Mouse (Mus musculus): ENCODE results near the gene Bcar3. TPM values are rescaled to one million over a fixed set of nuclear protein-coding genes. Genes with fewer than 3 reads are reported as not detected.

Gene Bcar3
- total RNA-seq, 2 experiments from 2014 or later: 4.7 to 7.0 TPM

DNA sequence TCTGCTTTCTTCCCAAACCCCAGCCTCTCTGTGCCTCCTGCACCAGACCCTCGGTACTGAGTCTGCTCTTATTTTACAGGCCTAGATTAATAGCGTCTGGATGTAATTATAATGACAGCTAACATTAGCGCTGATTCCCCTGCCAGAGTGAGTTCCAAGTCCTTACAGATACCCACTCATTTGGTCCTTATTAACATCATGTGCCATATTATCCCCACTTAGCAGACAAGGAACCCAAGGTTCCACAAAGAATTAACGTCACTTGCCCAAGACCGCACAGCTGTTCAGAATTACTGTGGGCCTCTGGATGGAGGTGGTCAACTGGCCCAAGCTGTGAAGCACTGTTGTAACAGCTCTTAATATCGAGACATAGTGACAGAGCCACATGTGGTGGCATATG is 205.7 kb downstream of the Bcar3 start:
- intact Hi-C loops (cut with DNase I): no loop called here
- no peak for DNase-seq

DNA sequence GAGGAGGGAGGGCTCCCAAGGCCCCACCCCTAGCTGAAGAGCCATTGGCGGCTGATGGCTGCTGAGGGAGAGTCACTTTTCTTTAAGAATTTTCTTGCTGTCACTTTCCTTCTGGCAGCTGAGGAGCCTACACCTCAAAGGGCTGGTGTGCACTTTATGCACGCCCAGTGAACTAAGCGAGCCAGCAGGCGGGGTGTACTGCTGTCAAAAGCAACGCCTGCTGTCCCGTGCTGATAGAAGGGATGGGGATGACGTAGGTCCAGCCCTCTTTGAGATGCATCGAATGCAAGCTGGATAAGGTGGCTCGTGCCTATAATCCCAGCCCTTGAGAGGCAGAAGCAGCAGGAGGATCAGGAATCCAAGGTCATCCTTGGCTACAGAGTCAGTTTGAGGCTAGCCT is 207.0 kb downstream of the Bcar3 start:
- no peak for DNase-seq
- intact Hi-C loops (cut with DNase I): no loop called here

DNA sequence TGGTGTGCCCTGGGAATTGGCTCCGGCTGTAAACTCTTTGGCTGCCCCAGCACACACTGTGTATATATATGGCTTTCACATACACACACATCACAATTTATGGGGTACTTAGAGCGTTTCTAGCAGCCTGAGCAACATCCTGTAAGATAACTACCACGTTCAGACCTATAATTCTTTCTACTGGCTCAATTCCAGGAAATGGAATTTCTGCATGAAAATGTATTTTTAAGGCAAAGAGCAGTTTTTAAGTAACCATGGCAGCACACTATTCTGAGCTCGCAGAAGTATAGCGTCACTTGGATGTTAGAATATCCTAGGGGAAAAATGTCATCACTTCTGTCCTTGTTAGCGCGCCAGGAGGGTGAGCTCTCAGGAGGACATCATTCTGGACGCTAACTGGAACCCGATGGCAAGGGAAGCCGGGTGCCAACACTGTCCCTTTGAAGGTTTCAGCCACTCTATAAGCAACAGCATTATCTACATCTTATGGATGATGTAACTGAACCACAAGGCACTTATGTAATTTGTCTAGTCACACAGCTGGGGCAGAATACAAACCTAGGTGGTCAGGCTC is 212.5 kb downstream of the Bcar3 start:
- DNase-seq: no peak

DNA sequence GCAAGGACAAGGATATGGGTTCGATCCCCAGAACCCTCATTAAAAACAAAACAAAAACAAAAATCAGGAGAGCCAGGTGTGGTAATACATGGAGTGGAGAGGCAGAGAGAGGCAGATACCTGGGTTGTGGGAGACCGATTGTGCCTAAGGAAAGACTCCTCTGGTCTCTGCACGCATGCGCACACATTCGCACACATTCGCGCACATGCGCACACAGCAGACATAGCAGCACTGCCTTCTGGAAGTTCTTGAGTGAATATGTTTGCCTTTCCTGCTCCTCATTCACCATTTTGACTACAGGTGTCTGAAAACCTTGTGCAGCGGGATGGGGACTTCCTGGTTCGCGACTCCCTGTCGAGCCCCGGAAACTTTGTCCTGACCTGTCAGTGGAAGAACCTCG is 213.9 kb downstream of the Bcar3 start:
- no peak for DNase-seq
- intact Hi-C loops (cut with DNase I): no loop called here

More for the DNA sequence above, 212.5 kb downstream of the Bcar3 start:
- intact Hi-C loops (cut with DNase I): no loop called here

DNA sequence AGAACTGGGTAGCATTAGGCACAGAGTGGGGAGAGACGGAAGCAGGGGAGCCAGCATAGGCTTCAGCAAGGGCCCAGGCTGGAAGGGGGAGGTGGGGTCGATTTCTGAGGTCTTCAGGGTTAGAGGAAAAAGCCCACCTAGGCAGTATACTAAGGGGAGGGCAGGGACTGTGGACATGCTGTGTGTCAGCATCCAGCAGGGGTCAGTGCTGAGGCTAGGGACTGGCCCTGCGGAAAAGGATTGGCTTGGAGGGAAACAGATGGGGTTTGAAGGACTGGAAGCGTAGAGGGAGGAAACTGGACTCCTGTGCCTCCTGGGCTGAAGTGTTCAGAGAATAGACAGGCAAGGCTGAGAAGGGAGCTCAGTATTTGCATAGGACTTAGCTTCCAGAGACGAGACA is 215.1 kb downstream of the Bcar3 start:
- intact Hi-C loops (cut with DNase I): no loop called here
- peak; percentile 73 for DNase-seq

DNA sequence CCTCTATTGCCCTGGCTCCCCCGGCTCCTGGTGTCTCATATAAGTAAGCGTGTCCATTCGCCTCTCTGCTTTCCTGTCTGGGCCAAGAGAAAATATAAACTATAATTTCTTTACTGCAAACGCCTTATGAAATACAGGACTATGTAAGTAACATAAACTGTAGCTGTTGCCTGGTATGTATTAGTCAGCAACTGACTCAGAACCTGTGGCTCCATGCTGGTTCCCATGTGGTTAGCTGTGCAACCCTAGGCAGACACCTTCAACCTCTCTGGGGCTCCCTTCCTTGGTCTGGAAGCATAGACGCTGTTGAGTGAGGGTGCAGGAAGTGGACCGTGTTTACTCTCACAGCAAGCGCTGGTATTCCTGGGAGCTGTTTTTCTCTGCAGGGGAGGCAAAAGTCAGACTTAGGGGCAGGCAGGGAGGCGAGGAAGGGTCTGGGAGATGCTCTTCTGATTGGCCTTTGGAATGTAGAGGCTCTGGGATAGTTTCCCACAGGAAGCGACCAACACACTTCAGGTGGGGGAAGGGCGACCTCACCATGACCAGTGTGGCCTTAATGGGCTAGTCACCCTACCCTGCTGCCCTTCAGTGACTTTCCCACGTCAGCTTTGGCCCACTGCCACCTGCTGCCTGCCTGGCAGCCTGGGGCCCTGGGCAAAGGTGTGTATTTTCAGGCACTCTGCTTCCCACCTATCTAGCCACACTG is 215.8 kb downstream of the Bcar3 start:
- no peak for DNase-seq
- intact Hi-C loops (cut with DNase I): no loop called here

DNA sequence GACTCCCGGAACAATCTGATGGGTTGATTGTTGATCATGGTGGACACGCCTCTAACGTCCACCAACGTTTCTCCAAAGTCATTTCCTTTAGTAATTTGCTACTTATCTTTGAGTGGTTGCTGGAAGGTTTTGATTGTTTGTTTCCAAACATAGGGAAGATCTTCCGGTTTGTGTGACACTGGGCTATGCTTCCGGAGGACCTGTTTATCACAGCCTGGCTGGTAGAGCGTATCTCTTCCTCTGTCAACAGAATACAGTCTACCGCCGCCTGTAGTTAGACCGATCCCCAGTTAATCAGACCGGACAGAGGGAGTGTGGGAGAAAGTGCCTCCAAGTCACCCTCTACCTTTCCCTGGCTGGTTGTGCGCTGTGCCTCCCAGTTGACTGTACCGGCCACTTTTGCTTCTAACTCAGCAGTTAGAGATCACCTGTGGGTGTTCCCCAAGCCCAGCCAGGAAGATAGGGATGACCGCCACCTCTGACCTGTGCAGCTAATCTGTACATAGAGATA is 216.4 kb downstream of the Bcar3 start:
- DNase-seq: no peak
- intact Hi-C loops (cut with DNase I): no loop called here

DNA sequence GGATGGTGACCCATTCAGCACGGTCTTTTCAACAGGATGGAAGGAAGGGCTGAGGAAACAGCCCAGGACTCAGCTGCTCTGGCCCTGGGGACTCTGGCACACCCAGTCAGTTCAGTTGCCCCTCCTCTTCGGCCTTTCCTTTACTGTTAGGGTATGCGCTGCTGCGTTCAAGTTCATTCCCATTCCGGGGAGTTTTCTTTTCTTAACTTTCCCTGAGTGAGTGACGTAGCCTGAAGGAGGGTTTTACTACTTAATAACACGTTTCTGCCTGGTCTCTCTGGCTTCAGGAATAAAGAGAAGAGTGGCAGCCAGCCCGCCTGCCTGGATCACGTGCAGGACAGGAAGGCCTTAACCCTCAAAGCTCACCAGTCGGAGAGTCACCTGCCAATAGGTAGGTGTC is 217.0 kb downstream of the Bcar3 start:
- no peak for DNase-seq
- intact Hi-C loops (cut with DNase I): no loop called here

DNA sequence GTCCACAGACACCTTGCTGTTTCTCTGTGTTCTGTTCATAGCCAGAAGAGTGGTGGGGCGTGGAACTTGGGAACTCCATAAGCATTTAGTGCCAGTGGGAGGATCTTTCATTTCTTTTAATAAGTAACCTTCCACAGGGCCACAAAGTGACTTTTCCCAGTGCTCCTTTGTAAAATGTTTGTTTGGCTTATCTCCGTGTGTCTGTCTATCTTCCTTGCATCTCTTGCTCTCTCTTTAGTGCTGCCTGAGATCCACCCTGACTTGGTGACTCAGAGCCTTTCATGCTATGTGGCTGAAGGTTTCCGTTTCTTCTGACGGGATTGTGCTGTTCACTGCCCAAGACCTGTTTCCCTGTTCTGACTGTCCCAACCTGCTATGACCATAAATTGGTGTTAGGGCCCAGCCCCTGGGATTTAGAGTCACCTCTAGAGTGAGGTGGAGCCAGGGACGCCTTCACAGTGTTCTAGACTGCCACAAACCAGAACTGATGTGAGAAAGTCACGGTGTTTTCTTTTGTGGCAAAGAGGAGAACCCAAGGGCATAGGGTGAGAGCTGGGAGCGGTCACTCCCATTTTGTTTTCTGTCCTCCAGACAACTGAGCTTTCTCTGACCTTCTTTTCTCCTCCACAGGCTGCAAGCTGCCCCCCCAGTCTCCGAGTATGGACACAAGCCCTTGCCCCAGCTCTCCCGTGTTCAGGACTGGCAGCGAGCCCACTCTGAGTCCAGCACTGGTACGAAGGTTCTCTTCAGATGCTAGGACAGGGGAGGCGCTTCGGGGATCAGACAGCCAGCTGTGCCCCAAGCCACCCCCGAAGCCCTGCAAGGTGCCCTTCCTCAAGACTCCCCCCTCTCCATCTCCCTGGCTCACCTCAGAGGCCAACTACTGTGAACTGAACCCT is 218.0 kb downstream of the Bcar3 start:
- DNase-seq: no peak
- intact Hi-C loops (cut with DNase I): no loop called here

DNA sequence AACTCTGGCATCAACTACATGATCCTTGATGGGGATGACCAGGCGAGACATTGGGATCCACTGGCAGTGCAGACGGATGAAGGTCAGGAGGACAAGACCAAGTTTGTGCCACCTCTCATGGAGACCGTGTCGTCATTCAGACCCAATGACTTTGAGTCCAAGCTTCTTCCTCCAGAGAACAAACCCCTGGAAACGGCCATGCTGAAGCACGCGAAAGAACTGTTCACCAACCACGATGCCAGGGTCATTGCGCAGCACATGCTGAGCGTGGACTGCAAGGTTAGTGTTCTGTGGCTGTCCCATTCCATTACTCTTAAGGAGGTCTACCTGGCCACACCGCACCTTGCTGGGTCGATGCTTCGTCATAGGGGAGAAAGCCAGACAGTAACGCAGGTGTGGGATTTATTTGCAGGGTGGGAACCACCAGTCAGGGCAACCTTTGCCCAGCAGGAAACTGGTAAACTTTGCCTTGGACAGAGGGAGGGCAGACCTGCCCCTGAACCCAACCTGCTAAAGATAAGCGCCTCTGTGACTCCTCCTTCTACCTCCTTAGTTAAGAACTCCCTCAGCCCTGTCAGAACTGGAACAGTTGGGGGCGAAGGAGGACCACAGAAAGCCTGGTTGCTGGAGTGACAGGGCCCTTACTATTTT is 218.9 kb downstream of the Bcar3 start:
- DNase-seq: no peak
- intact Hi-C loops (cut with DNase I): no loop called here

DNA sequence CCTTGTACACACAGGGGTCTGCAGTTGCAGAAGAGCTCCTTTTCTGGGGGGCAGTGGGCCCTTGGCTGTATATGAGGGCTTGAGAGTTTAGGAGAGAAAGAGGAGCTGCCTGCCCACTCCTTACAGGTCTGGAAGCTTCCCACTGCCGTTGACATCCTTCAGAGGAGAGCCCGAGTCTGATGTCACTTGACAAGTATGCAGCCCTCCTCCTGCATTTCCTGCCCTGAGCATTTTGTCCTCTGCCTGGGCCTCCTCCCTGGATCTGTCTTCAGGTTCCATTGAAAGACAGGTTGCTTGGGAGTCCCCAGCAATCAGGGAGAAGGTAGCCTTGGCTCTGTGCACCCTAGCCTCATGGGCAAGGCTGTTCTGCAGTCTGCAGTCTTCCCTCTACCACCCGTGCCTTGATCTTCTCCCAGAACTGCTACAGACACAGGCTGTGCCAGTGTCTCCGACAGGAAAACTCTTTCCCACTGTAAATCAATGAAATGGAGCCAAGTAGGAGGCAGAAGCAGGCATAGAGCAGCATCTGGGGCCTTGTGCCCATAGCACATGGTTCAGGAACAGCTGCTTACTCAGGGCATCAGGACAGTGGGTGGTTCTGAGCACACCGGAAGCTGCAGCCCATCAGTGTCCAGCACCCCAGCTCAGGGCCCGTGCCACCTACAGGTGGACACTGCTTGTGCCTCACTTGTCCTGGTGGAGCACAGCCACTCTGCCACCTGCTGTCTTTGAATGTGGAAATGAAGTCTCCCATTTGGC is 221.8 kb downstream of the Bcar3 start:
- DNase-seq: no peak
- intact Hi-C loops (cut with DNase I): no loop called here

DNA sequence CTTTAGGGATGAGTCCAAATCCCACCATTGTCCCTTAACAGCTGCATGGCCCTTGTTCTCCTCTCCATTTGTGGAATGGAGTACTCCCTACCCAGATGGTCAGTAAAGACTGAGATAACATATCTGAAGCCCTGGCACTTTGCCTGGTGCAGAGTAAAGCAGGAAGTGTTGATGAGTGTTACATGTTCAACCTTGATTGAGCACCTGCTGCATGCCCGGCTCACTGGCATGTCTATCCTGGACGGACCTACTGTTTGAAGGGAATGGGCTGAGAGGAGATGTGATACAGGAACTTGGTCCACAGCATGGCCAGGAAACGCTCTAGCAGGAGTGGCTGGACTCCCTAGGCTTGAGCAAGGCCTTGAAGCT is 222.4 kb downstream of the Bcar3 start:
- intact Hi-C loops (cut with DNase I): no loop called here
- DNase-seq: no peak

DNA sequence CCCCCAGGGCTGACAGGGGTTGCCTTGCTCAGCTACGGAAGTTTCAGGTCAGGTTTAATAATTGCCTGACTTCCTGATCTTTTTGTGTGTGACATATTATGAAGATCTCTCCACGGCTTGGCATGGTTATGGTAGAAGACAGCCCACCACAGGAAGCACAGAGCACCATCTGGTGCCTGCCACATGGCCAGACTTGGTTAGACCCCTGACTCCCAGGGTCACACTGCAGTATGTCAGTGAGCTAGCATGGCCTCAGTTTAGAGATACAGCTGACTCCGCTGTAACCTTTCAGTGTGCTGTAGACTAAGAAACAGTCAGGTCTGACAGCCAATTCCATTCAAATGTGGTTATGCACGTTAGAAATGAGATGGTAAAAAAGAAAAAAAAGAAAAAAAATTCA is 223.8 kb downstream of the Bcar3 start:
- intact Hi-C loops (cut with DNase I): no loop called here
- peak; percentile 59 for DNase-seq

DNA sequence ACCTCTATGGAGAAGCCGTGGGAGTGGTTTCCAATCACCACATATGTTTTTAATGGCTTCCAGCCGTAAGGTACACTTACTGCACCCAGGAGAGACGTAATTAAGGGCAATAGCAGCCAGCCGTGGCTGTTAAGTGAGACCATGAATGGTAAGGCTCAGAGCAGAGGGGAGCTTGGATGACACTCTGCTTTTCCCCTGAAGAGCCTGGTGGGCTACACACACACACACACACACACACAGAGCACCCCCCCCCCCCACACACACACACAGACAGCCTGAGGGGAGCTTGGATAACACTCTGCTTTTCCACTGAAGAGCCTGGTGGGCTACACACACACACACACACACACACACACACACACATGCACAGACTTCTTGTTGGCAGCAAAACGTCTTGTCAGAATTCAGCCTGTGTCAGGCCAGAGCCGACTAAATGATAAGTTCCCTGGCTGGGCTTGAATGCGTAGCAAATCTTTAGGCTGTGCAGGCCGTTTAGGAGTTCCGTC is 224.3 kb downstream of the Bcar3 start:
- peak; percentile 44 for DNase-seq
- intact Hi-C loops (cut with DNase I): no loop called here

DNA sequence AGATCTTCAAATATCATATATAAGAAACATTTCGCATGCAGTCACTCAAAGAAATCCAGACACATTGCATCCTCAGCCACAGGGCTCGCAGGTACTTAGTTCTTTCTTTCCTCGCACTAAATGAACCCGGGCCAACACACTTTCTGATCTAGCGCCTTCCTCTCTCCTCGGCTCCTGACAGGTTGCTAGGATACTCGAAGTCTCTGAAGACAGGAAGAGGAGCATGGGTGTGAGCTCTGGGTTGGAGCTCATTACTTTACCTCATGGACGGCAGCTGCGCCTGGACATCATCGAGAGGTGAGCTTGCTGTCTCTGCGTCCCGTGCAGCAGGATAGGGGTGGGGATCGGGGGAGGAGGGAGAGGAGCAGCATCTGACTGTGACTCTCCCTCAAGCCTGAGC is 225.1 kb downstream of the Bcar3 start:
- DNase-seq: no peak
- intact Hi-C loops (cut with DNase I): no loop called here

DNA sequence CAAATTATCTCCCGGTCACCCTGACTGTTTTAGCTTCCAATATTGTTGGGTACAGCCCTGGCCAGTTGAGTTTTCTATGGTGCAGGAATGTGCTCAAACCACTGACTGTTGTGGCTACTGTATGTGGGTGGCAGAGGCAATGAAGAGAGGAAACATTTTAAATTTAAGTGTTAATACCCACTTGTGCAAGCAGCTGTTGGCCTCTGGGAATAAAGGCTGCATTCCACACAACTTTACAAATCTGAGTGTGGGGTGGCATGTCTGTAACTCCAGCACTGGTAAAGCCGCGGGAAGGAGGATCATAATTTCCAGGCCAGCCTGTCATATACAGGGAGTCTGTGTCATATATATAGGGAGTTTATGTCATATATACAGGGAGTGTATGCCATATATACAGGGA is 226.4 kb downstream of the Bcar3 start:
- intact Hi-C loops (cut with DNase I): no loop called here
- DNase-seq: no peak

DNA sequence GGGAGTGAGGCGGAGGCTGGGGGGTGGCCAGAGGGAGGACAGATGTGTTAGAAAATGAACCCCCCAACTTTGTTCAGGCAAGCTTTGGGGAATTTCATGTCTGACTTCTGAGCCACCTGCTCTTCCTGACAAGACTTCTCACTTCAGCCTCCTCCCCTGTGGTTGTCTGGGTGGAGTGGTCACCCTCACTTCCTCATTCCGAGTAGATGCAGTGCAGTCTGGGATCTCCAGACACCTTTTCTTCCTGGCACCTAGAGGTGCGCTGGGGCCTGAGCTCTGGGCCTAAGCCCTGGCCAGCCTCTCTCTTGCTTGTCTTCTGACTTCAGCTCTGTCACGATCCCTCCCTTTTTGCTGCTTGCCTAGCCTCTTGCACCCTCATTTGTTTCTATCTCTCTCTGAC is 226.9 kb downstream of the Bcar3 start:
- intact Hi-C loops (cut with DNase I): no loop called here
- no peak for DNase-seq

DNA sequence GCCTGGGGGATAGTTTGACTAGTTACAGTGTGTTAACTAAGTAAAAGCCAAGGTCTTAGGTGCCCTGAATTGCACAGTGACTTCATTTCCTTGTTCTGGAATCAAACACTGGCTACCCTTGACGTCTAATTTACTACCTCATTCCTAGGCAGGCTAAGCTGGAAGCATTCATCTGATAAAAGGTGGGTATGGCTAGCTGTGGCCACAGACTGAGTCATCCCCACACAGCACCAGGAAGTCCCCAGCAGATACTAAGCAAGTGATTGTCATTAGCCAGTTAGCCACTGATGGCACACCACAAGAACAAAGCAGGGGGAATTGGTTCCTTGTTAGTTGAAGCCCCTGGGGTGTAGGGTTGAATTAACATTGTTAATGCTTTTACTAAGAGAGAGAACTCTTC is 227.4 kb downstream of the Bcar3 start:
- intact Hi-C loops (cut with DNase I): no loop called here
- no peak for DNase-seq

DNA sequence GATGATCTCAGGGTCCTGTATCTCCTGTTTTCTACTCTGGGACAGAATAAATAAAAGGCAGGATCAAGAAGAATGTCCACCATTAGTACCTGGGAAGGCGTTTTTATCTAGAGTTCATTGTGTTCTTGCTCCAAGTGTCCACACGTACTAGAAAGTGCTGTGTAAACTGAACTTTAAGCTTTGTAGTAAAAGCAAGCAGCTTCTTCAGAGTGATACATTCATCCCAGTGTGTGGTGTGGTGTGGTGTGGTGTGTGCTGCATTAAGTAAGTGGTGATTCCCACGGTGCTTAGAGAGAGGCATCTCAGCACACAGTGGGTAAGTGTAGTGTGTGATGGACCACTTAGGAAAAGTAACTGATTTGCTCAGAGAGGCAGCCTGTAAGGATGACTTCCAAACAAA is 234.5 kb downstream of the Bcar3 start:
- intact Hi-C loops (cut with DNase I): no loop called here
- no peak for DNase-seq

DNA sequence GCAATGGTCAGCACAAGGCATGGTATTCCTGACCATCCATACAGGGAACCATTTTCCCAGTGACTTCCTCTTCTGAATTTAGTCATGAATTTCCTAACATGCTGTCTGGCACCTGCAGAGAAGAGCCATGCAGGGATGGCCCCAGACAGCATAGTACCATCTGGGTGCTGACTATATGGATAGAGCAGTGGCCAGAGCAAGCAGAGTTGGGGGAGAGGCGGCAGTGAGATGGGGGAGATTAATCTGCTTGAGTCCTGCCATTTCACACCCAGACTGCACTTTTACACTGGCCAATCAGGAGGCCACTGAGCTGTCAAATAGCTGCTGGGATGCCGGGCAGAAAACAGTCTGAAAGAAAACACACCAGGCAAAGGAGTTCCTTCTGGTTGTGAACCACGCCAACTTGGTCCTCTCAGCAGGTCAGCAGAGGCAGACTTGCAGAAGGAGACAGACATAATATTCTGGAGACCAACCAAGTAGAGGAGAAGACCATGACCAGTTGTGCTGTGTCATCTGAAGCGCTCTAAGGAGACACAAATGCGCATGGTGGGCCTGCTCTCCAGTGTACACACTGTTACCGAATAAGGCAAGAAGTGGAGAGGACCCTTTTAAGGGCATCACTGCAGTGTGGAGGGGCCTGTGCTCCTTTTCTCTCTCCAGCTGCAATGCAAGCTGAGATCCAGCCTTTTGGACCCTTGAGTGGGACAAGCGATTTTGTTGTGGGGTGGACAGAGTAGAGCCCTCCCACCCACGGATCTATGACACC is 242.2 kb downstream of the Bcar3 start:
- intact Hi-C loops (cut with DNase I): no loop called here
- no peak for DNase-seq
